Mouse (Mus musculus) CD4-positive, CD25-positive, alpha-beta regulatory T cell, adult 2 months (primary cell): ENCODE measurements around the gene Tmem87b.

Source experiments
- DNase-seq: peaks from one replicate; pipeline ENCODE4 v3.0.0-alpha.2; 2012; ENCODE audit warnings: low read depth, low spot score

Tmem87b gene

DNA sequence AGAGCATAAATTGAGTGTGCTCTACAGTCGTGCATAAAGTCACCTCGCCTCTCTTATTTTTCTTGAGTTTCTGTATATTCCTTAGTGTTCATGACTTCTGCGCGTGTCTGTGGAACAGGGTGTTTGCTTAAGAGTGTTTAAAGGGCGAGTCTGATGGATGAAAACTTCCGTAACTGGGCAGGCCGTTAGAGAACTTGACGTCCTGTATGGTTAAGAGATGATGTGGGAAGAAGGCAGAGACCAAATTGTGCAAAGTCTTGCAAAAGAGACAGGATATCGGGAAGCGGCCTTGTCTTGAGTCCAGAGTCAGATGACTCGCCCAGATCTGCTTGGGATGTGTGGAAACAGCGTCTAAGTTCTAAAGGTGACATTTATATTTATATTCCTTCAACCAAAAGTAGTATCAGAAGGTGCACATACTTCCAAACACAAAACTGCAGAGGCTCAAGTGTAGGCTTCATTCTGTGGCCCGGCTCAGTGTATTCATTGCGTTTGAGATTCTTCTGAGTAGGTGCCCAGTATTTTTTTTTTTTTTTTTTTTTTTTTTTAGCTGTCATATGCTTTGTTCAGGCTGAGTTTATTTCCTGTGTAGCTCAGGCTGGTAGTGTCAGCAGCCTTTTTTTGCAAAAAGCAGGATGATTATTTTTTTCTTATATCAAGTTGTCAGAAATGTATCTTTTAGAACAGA, 1.2 kb downstream of the Tmem87b start:
- DNase-seq = no peak

DNA sequence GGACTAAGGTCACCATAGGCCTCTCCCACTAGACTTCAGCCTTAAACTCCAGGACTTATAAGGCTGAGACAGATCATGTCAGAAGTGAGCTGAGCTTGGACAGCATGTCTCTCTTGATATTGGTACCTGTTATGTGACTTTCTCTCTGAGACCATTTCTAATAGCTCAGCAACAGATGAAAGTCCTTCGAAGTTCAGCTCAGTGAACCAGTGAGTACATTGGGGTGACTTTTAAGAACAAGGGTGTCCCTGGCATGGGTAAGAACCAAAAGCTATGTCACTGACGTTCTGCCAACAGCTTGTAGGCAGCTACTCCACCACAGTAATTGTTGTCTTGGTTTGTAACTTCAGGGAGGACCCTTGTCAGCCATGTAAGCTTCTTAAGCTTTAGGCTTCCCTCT, 2.7 kb downstream of the Tmem87b start:
- DNase-seq = no peak

DNA sequence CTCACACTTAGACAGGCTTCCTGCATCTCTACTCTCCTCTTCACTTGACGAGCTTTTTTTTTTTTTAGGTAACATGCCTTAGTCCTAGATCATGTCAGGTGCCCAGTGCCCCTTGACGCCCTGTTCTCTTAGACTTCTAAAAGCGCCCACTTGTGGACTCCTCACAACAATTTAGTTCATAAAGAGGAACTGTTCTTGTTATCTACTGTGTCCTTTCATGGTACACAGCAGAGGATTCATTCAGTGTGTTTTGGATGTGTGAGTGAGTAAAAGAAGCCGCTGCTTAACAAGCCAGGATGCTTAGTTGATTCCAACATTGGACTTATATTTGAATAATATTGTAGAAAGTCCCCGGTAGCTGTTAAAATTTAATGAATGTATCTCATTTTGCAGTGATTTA, 6.0 kb downstream of the Tmem87b start:
- DNase-seq = no peak

DNA sequence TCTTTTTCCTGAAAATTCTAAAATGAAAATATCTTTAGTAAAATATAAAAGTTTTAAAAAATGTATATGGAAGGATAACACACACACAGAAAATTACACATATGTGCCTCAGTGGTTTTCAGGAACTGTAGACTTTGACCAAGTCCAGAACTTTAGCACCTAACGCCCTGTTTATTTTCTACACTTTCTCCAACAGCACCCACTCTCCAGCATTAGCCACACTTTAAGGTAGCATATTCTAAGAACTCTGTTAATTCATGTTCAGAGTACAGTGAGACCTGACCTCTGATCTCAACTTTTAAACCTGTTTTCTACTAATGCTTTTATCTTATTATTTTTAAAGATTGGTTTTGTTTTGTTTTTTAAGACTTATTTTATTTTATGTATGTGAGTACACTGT, 9.9 kb downstream of the Tmem87b start:
- DNase-seq = no peak

DNA sequence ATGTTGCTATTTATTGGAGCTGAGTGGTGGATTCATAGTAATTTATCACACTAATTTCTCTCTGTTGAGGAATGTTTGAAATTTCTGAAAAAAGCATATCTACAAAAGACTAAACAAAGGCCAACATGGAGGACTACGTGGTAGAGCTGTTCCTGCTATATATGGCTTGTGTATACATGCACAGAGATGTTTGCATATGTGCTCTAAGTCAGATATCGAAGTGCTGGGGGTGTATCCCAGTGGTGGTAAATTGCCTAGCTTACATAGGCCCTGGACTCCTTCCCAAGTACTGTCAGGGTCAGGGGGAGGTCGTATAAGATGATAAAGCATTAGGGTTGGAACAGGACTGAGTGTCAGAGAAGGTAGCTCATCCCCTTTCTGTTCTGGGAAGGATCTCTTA, 14.7 kb downstream of the Tmem87b start:
- no peak for DNase-seq

DNA sequence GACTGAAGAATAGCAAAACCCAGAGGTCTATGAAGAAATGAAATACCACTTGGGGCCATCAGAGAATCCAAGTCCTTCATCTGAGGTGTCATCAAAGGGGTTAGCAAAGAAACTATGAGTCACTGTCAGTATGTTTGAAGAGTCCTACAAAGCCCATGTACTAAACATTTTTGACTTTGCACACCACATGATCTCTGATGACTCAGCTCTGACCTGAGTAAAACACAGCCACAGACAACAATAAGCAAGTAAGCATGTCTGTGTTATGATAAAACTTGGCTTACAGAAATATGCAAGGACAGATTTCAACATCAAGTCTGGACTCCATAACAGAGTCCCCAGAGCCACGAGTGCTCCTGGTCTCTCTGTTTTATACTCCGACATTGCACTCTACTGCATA, 15.1 kb downstream of the Tmem87b start:
- DNase-seq = no peak

DNA sequence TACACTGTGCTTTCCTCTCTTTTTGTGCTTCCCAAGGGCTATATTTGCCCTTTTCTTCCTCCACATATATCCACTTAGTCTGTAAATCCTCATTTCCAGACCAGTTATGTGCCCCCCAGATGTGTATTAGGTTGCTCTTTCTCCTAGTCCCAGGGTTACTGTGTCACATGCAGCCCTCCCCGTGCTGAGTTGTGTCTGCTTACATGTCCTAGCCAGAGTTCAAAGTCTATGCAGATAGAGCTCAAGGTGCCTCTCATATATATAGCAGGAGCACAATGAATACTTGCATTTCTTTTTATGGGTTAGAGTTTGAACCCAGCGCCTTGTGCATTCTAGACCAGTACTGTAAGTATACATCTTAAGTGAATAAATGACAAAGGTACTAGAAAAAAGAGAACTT, 15.5 kb downstream of the Tmem87b start:
- DNase-seq = no peak

DNA sequence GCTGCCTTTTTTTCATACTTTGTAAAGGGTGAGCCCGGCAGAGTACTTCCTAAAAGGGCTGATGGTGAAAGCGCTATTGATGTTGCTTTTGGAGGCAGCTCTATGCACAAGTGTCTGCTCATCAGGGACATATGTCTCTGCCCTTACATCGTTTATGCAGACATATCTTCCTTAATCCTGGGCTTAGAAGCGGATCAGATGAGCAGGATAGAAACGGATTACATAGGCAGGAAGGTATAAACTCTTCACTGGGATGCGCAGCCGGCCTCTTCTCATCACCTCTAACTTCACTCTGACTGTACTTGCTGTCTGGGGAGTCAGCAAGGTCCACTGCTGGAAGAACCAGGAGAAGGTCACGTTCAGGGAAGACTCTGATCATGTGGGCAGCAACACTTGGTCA, 19.6 kb downstream of the Tmem87b start:
- no peak for DNase-seq

DNA sequence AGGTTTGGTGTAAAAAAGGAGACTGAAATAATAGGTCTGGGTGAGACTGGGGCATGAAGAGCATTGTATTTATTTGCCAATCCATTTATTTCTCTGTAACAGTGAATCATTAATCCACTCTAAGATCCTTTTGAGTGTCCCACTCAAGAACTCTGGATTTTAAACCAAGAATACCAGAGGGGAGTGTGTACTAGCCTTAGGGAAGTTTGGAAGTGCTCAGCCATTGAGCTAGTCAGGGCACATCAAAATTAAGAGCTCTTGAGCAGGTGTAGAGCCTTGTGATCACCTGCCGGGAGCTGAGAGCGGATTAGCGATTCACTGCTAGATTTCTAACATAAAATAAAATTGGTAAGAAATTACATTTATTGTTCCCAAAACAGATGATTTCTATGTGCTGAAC, 20.7 kb downstream of the Tmem87b start:
- no peak for DNase-seq

DNA sequence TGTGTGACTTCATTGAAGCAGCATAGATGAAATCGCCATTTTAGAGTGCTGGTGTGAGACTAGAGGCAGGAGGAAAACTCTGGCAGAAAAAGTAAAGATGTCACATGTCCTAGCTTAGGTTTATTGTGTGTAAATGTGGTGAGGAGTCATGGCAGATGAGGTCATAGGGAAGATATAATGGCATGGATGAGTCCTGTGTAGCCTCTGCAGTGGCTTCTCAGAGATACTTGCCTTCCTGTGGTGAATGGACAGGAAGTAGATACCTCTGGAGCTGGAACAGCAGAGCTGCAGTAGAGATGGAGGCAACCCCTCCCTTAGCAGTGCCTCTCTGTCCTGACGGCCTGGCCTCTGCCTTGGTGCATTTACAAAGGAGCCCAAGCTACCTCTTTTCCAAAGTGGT, 21.6 kb downstream of the Tmem87b start:
- no peak for DNase-seq

DNA sequence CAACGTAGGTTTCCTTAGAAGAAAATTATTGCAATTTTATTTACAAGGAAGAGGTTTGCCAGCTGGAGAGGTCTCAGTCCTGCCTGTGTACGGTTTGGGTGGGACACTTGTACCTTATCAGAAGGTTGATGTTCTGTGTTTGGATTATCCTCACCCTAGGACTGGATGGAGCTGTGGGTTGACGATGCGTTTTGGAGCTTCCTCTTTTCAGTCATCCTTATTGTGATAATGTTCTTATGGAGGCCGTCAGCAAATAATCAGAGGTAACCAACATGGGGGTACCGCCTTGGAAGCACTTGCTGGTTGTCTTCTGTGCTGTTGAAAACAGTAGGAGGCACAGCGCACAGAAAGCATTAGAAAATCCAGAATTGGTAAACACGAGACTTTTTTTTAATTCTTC, 24.5 kb downstream of the Tmem87b start:
- DNase-seq = no peak

DNA sequence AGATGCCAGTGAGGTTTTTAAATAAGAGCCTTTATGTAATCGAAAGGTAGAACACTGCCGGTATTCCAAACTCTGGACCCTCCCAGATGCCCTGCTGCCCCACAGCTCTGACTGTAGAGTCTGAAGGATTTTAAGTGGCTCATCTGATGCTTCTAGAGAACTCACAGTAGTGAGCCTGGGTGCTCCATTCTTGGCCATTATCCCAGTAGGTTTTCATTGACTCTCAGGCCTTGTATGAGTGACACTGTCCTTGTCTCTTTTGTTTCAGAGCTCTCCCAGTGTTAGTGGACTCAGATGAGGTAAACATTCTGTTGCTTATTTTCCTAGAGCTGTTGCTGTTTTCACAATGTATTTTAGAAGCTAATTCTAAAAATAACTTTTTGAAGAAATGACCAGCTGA, 32.1 kb downstream of the Tmem87b start:
- no peak for DNase-seq

DNA sequence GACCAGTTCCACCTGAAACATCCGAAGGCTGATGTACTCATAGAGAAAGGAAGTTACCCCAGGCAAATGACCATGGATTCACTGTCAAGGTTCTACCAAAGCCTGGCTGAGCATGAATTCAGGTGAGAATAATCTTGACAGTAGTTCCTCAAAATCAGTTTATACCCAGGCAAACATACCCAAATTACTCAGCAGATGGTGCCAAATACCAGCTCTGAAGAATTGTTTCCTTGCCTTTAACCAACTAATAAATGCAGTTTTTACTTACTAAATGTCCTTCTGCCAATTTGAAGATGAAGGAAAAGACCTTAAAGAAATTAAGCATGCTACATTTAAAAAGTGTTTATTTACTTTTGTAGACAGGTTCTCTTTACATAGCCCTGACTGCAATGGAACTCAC, 38.8 kb downstream of the Tmem87b start:
- no peak for DNase-seq

DNA sequence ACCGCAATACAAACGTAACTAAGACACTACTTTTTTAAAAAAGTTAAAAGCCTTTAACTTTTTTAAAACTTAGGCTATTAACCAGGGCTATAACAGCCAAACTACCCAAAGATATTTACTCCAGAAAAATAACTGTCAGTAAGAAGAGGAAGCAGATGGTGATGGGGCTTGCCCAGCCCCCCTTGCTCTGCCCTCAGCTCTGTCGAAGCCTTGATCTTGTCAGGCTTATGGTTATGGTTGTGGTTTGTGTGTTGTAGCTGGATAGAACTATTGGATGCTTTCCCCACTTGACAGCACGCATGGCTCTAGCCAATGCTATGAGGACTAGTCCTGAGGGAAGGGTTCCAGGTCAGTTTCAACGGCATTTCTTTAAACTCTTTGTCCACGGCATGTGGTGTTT, 41.0 kb downstream of the Tmem87b start:
- no peak for DNase-seq

DNA sequence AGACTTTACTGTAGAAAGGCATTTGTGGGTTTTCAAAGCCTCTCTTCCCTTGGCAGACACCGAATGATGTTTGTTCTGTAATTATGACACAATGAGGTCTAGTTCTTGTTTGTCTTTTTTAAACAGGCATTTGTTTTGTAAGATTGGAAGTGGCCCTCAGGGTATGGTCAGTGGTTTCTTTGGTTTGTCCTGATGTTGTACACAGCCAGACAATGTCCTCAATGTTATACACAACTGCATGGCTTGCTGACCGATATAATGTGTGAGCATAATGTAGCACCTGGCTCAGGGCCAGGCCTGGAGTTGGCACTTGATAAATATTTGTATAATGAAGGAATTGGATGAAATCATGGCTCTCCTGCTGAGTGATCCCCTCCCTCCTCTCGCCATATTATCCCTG, 41.9 kb downstream of the Tmem87b start:
- DNase-seq = no peak

DNA sequence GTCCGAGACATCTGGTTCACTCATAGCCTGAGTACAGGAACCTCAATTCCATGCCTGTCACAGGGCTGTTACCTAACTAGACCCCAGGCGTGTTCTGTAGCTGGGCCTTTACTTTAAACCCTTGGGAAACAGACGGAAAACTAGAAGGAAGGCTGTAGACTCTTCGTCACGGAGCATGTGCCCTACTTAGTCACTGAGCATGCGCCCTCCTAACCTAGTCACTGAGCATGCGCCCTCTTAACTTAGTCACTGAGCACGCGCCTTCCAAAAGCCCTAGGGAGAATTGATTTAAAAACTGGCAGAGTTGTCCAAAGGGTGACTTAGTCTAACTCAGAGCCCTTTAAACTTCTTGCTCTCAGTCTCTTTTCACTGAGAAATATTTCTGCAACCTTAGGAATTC, 44.7 kb downstream of the Tmem87b start, which contains the start of gene Fbln7:
Gene Fbln7 (plus strand): TSS at position 346 of the 400 bp plus-strand sequence.
- no peak for DNase-seq

DNA sequence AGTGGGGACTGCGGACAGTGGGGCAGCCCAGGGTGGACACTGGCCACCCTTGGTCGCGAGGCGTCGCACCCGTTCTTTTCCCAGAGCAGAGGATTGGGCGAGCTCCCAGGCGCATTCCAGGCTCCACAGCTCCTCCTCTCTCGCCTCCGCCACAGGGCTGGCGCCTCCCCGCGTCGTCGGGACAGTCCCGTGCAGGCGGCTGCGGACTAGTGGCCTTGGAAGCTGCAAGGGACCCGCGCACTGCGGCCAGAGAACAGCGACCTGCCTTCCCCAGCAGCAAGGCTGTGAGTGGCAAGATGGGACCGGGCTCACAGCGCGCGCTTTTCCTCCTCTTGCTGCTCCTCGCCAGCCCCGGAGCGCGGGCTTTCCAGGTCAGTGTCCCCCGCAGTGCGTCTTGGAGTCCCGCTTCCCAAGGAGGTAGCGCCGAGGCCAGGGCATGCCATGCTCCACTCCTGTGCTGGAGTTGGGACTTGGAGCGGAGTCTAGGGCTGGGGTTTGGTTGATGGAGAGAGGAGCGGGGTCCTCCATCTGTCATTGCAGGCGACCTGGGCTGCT, 45.9 kb downstream of the Tmem87b start:
- no peak for DNase-seq

DNA sequence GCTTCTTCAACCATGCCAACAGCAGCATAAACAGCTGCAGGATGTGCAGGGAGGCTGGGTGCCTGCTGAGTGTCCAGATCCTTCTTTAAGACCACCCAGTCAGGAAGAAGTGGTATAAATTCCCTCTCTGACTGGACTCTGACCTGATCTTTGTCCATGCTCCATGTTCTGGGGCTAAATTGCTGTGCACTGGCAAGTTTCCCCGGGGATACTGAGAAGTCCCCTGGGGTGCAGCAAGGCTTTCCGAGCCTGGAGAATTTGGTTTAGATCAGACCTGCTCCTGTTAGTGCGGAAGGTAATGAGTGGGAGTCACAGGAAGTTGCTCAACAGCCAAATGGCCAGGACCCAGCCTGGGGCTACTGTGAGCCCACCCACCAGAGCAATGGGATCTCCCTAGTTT, 47.1 kb downstream of the Tmem87b start:
- no peak for DNase-seq

DNA sequence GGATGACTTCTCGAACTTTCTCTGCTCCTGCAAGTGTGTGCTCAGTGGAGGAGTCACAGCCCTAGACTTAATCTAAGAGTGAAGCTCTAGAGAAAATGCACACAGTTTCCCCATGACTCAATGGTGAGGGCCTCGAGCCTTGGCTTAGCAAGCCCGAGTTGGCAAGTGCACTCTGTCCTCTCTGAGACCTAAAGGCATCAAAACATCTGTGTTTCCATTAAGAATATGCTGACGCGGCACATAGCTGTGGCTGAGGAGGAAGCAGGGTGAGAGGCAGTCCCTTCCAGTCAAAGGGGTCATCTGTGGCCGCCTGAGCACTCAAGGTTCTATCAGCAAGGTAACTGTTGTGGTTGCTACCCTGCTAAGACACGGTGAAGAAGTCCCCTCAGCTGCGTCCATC, 53.7 kb downstream of the Tmem87b start:
- DNase-seq = no peak

DNA sequence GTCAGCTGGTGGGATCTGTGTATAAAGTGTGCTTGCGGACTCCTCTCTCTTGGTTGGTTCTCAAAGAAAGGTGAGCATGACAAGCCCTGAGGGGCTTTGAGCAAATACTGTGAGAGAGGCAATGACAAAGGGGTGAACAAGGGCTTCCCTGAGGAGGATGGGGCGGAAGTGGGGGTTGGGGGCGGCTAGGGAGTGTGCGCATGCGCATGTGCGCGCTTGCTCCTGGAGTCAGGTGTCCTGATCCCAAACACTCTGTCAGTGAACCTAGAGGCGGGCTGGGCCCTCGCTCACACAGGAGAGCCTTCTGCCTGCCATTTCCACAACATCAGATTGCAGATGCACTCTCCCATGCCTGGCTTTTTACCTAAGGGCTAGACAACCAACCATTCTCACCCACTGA, 54.3 kb downstream of the Tmem87b start:
- no peak for DNase-seq

DNA sequence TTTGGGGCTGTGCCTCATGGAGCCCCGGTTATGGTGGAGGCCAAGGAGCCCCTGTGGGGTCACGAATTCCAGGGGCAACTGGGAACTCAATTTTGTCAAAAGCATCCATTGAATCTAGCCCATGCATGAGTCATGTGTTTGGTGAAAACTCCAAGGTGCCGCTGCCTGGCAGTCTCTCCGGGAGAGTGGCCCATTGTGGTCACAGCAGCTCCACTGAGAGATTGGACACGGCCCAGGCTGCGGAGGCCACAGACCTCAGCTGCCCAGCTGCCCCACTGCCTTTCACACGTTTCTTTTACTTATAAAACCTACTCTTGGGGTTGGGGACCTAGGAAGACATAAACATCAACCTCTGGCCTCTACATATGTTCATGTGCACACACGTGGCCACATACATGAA, 57.6 kb downstream of the Tmem87b start:
- no peak for DNase-seq

DNA sequence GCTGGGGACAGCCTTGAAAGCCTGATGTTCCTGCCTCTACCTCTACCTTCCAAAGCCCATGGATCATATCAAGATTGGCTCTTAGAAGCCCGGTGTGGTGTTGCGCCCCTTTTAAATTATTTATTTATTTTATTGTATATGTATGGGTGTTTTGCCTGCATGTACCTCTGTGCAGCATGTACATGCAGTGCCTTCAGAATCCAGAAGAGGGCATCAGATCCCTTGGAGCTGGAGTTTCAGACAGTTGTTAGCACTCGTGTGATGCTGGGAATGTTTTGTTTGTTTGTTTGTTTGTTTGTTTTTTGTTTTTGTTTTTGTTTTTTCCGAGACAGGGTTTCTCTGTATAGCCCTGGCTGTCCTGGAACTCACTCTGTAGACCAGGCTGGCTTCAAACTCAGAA, 63.3 kb downstream of the Tmem87b start:
- DNase-seq = peak; percentile 42

DNA sequence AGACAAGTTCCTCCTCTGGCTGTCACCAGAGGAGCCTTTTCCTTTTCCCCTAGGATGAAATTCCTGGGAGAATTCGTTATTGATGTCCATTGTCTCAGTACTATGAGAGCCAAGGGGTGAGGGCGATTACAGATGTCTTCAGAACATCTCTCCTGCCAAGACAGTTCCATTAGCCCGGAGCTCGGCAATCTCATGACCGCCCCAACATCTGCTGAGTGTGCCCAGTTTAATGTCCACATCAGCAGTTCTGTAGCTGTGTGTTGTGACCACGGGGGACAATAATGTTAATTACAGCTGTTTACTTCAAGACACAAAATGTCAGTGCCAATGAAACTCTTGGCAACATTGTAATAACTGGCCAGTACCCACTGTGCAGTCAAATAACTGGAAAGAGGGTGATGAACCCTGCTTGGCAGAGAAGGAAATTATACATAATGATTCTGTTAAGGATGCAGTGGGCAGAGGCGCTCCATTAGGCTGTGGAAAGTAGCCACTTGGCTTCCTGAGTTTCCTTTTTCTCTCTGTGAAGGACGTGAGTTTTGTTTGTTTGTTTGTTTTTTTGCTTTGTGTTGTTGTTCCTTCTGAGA, 67.4 kb downstream of the Tmem87b start:
- DNase-seq = no peak
